Mouse (Mus musculus) forebrain, embryonic 14.5 days (tissue): ENCODE results near the gene Synm. TPM values are rescaled to one million over a fixed set of nuclear protein-coding genes. Genes with fewer than 3 reads are reported as not detected.

Experiments
- ATAC-seq: fragments of 200-750 bp; cut with Nextera tagmentation; 2 replicates; pipeline ENCODE4 v1.8.0; 2017; ENCODE audit warnings: mild to moderate bottlenecking, moderate library complexity
- DNase-seq: peaks from one replicate; pipeline ENCODE4 v3.0.0-alpha.2; 2015; ENCODE audit warnings: low spot score
- H3K27ac ChIP-seq: fragments of 300-500 bp; sonication (generic); 2 replicates; pipeline ENCODE4 v1.5.1; 2014; ENCODE audit warnings: low read depth, mild to moderate bottlenecking, control low read depth, low read length, moderate library complexity
- H3K27me3 ChIP-seq: fragments of 300-500 bp; sonication (generic); replicated peaks from 2 replicates; pipeline ENCODE4 v1.6.1; 2014; ENCODE audit warnings: low read length, control low read depth, mixed read lengths; ENCODE audit not compliant: control insufficient read depth, insufficient read depth
- H3K36me3 ChIP-seq: fragments of 300-500 bp; sonication (generic); 2 replicates; pipeline ENCODE4 v1.6.1; 2014; ENCODE audit warnings: low read length, control low read depth; ENCODE audit not compliant: control insufficient read depth, insufficient read depth
- H3K4me1 ChIP-seq: fragments of 300-500 bp; sonication (generic); 2 replicates; pipeline ENCODE4 v1.6.1; 2014; ENCODE audit warnings: antibody characterized with exemption, low read length, control low read depth; ENCODE audit not compliant: control insufficient read depth, insufficient read depth
- H3K4me2 ChIP-seq: fragments of 300-500 bp; sonication (generic); 2 replicates; pipeline ENCODE4 v1.6.1; 2014; ENCODE audit warnings: mild to moderate bottlenecking, control low read depth, low read length
- H3K4me3 ChIP-seq: fragments of 300-500 bp; sonication (generic); 2 replicates; pipeline ENCODE4 v1.5.1; 2014; ENCODE audit warnings: low read depth, low read length, control low read depth
- H3K9ac ChIP-seq: fragments of 300-500 bp; sonication (generic); 2 replicates; pipeline ENCODE4 v1.6.1; 2014; ENCODE audit warnings: mild to moderate bottlenecking, low read length, control low read depth, moderate library complexity
- H3K9me3 ChIP-seq: fragments of 300-500 bp; sonication (generic); replicated peaks from 2 replicates; pipeline ENCODE4 v1.6.1; 2016; ENCODE audit warnings: low read length, control low read depth, mixed read lengths; ENCODE audit not compliant: control insufficient read depth
- WGBS: fragments of 180-500 bp; shearing (Covaris S2); extraction: QIAGEN DNeasy Blood & Tissue Kit; methylation state at CpG from one replicate; pipeline ENCODE4 v1.1.7; 2014; 5-methylcytosine and 5-hydroxymethylcytosine counted together
- polyA plus RNA-seq: library from polyadenylated mRNA; unstranded; fragments of >200 nt; fragmentation: Nextera tagmentation; extraction: Ambion mirVana; gene quantifications from 2 replicates; pipeline ENCODE4 v1.2.1, GENCODE M21; 2014

Synm gene
- polyA plus RNA-seq, 1 experiment from 2014 or later: 1.4 TPM

DNA sequence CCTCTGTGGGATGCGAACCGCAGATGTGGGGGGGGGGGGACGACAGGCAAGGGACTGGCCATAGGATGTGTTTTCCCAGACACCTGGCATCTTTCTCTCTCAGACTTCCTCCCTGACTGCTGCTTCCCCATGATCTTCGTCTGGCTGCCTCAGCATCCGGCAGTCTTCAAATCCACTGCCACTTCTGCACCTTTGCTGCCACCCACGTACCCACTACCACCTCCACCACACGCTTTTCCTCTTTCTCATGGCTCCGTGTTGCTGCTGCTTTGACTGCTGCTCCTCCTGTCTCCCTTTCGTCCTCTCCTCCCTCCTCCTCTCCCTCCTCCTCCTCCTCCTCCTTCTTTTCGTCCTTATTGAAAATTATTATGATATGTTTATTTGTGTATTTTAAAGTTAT lies 42.6 kb downstream of the Synm start:
- H3K36me3 ChIP-seq: peaks cover 7% of the 10 kb centered on the region; the same call in 1 of the 2 replicates
- no peak overlapping the region for H3K4me2 ChIP-seq
- H3K9ac ChIP-seq: no peak overlapping the region
- H3K27me3 ChIP-seq: no peaks in the 10 kb centered on the region
- H3K4me3 ChIP-seq: no peak overlapping the region
- H3K9me3 ChIP-seq: no peaks in the 10 kb centered on the region
- DNase-seq: no peak
- H3K4me1 ChIP-seq: peaks cover 7% of the 10 kb centered on the region
- WGBS: 81% methylated on average over 10 of the region's 10 CpGs
- ATAC-seq: no peak
- H3K27ac ChIP-seq: no peak overlapping the region

DNA sequence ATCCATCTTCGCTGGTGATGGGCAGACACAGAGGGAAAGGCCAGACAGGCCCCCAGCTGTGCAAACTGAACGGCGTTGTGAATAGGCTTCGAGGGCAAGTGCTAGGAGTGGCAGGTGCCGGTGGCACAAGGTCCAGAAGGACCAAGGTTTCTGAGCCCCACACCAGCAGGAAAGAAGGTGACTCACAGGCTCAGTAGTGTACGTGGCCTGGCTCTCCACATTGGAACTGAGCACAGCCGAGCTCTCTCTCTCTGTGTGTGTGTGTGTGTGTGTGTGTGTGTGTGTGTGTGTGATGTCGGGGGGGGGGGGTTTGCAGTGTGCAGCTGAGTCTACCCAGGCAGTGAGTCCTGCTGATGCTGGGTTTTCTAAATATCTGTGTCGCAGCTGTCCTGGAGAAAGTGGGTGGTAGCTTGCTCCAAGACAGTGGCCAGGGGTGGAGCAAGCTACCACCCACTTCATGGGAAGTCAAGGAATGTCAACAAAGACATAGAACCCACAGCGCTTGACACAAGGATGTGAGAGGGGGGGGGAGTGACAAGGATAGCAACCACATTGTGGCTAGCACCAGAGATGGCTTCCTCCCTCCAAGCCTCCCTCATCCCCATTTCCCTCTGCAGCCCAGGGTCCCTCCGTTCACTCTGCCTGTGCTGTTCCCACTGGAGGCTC lies 43.2 kb downstream of the Synm start:
- DNase-seq: no peak
- WGBS: 77% methylated on average over 11 of the region's 11 CpGs
- Histone ChIP-seq H3K4me1 (peaks cover 7% of the 10 kb centered on the region), H3K9me3 (no peaks in the 10 kb centered on the region), H3K4me2 (no peak overlapping the region), H3K36me3 (peaks cover 7% of the 10 kb centered on the region), H3K27ac (no peak overlapping the region), H3K9ac (no peak overlapping the region), H3K27me3 (no peaks in the 10 kb centered on the region), H3K4me3 (no peak overlapping the region)
- no peak for ATAC-seq

DNA sequence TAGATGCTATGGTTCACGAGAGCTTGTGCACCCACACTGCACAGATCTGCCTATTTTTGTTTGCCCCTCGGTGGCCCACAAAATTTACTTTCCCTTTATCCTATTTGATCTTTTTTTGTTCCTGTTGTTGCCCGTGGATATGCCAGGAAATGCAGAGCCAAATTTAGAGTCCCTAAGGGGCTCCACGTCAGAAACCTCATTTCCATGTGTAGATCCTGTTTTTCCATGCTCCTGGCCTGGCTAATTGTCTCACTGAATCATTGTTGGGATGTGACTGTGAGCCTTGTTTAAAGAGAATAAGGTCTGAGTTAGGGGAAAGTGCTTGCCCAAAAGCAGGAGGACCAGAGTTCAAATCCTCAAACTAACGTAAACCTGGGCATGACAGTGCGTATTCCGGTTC lies 44.4 kb downstream of the Synm start:
- peaks cover 7% of the 10 kb centered on the region for H3K4me1 ChIP-seq
- H3K9ac ChIP-seq: no peak overlapping the region
- no peaks in the 10 kb centered on the region for H3K9me3 ChIP-seq
- H3K4me2 ChIP-seq: no peak overlapping the region
- WGBS: 75% methylated on average over 7 of the region's 7 CpGs
- no peak overlapping the region for H3K4me3 ChIP-seq
- H3K27me3 ChIP-seq: no peaks in the 10 kb centered on the region
- peaks cover 10% of the 10 kb centered on the region for H3K36me3 ChIP-seq
- no peak overlapping the region for H3K27ac ChIP-seq
- ATAC-seq (no peak), DNase-seq (no peak)

DNA sequence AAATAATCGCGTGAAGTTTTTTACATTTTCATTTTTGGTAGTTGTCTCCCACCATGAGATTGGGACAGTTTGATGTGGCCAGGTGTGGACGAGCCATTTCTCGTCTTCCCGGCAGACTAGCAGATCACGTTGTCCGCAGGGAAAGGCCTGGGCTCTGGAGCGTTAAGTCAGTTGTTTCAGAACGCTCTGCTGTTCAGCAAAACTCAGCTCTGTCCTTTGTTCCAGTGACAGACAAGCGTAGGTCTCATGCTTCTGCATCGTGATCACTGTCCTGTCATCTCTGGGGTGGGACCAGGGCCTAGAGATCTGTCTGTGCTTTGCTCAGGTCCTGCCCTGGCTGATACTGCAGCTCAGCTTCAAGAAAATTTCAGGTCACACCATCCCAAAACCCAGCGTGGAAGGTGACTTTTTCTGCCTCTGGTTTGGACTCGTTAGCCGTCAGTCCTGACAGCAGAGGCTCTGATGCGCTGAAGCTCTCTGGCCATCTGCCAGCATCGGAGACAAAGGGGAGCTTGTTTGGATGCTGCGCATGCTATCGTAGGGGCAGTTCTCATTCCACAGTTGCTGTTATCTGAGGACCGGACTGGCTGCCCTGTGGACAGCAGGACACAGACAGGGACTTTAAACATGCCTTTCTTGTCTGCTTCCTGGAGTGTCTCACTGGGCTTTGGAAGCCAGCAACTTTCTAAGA lies 45.6 kb downstream of the Synm start:
- Histone ChIP-seq H3K4me1 (peaks cover 7% of the 10 kb centered on the region), H3K4me2 (peak overlapping the region; percentile 26), H3K36me3 (peaks cover 15% of the 10 kb centered on the region), H3K9me3 (no peaks in the 10 kb centered on the region), H3K4me3 (no peak overlapping the region), H3K27ac (peak overlapping the region; percentile 53; the same call in 1 of the 2 replicates), H3K27me3 (no peaks in the 10 kb centered on the region), H3K9ac (peak overlapping the region; percentile 36; the same call in 1 of the 2 replicates)
- ATAC-seq: peak; percentile 81
- peak; percentile 89 for DNase-seq
- WGBS: 34% methylated on average over 19 of the region's 19 CpGs

DNA sequence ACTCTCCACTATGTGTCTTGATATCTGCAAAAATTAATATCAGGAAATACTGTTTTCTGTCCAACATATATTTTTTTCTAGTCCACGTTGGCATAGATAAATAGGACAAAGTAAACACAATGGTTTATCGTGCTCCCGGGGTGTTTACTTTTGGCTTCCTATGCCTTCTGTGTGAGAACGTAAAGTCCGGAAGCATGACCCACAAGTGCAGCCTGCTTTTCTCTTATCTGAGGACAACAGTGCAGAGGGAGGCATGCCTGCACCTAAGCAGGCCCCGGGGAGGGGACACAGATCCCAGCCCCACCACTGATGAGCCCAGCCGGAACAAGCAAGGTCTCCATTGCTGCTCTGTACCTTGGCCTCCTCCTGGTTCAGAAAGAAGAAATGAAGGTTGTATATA lies 49.3 kb downstream of the Synm start:
- no peak overlapping the region for H3K4me2 ChIP-seq
- peaks cover 7% of the 10 kb centered on the region for H3K4me1 ChIP-seq
- H3K27ac ChIP-seq: no peak overlapping the region
- no peak overlapping the region for H3K9ac ChIP-seq
- no peaks in the 10 kb centered on the region for H3K9me3 ChIP-seq
- DNase-seq (no peak), ATAC-seq (no peak)
- 92% methylated on average over 7 of the region's 7 CpGs for WGBS
- peaks cover 15% of the 10 kb centered on the region for H3K36me3 ChIP-seq
- no peak overlapping the region for H3K4me3 ChIP-seq
- no peaks in the 10 kb centered on the region for H3K27me3 ChIP-seq

DNA sequence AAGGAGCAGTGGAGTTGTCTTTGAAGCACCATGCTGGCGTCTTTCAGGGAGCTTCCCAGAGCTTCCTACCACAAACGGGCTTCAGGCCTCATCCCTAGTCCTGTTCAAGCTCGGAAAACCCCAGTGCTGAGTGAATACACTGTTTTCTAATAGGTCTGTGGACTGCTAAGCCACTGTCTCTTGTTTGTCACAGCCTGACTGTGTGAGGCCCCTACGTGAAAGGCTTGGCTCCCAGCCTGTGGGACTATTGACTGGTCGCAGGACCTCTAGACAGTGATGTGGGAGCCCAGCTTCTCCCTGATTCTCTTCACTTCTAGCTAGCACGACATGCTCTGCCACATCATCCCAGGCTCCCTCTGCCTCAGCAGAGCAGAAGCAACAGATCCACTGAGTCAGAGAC lies 51.4 kb downstream of the Synm start:
- WGBS: 65% methylated on average over 6 of the region's 6 CpGs
- no peak for ATAC-seq

DNA sequence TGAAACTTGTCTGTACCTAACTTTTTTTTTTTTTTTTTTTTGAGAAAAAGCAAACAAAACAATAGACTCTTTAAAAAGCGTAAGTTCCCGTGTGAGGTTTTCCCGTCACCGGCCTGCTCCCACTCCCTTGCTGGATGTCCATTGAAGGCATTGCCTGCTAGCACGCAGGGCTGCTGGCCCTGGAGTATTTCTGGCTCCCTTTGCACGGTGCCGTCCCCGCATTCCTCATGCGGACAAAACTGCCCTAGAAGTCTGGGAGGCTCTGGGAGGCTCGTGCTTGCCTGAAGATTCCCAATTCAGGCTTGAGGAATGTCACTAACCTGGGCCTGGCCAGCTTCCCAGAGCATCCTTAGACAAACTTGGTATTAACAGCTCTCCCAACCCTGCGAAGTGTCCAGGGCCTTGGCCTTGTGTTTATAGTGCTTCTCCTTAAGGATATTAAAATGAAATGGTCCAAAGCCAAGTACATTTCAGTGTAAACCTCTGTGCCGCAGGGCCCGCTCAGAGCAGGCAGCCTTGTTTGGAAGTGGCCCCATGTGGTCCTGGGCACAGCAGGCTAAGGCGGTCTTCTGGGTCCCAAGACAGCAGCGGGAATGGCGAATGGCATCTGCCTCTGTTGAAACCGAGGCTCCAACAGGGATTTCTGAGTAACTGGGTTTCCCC lies 58.2 kb downstream of the Synm start:
- Histone ChIP-seq H3K9ac (no peak overlapping the region), H3K4me1 (no peaks in the 10 kb centered on the region), H3K4me2 (no peak overlapping the region), H3K27me3 (no peaks in the 10 kb centered on the region), H3K27ac (no peak overlapping the region), H3K9me3 (no peaks in the 10 kb centered on the region), H3K36me3 (peaks cover 8% of the 10 kb centered on the region; the same call in 1 of the 2 replicates), H3K4me3 (no peak overlapping the region)
- DNase-seq (no peak), ATAC-seq (no peak)
- 72% methylated on average over 17 of the region's 17 CpGs for WGBS

More for the DNA sequence above, 51.4 kb downstream of the Synm start:
- H3K4me2 ChIP-seq: no peak overlapping the region
- no peak overlapping the region for H3K4me3 ChIP-seq
- no peak for DNase-seq
- H3K4me1 ChIP-seq: no peaks in the 10 kb centered on the region
- peaks cover 15% of the 10 kb centered on the region for H3K36me3 ChIP-seq
- H3K9me3 ChIP-seq: no peaks in the 10 kb centered on the region
- no peak overlapping the region for H3K27ac ChIP-seq
- no peak overlapping the region for H3K9ac ChIP-seq
- no peaks in the 10 kb centered on the region for H3K27me3 ChIP-seq

DNA sequence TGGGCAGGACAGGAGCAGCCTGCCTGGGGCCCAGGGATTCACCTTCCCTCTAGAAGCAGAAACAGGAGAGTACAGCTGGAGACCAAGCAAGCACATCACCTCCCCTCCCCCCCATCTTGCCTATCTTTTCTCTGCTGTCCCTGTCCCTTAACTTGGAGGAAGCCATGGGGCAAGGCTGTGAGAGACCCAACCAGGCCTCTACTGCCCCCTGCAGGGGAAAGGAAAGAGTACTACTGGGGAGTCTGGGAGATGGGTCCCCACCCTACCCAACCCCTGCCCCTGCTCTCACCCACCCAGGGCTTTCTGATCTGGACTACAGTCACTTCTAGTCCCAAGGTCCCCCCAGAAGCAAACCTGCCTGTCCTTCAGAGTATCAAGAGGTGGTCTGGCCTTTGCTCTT lies 58.7 kb downstream of the Synm start:
- Histone ChIP-seq H3K36me3 (peaks cover 8% of the 10 kb centered on the region; the same call in 1 of the 2 replicates), H3K4me2 (no peak overlapping the region), H3K9me3 (no peaks in the 10 kb centered on the region), H3K9ac (no peak overlapping the region), H3K27me3 (no peaks in the 10 kb centered on the region), H3K27ac (no peak overlapping the region), H3K4me1 (no peaks in the 10 kb centered on the region), H3K4me3 (no peak overlapping the region)
- DNase-seq: peak; percentile 48
- no peak for ATAC-seq

DNA sequence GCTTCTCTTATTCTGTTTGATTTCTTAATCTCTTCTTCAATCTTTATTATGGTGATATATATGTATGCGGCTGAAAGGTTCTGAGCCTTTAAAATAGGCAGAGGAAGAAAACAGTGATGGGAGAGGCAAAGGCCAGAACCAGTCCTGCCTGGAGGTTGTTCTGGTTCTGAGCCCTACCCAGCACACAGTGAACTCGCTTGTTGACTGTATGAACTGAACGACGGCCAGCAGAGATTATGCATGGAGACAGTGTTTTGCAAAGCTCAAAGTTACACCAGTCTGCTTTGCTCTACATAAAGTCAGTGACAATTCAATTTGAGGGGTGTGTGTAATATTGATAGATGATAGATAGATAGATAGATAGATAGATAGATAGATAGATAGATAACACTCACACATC lies 60.2 kb downstream of the Synm start:
- no peak for DNase-seq
- Histone ChIP-seq H3K9ac (no peak overlapping the region), H3K9me3 (no peaks in the 10 kb centered on the region), H3K27me3 (no peaks in the 10 kb centered on the region), H3K4me2 (no peak overlapping the region), H3K27ac (no peak overlapping the region), H3K36me3 (peaks cover 8% of the 10 kb centered on the region; the same call in 1 of the 2 replicates), H3K4me1 (no peaks in the 10 kb centered on the region), H3K4me3 (no peak overlapping the region)
- 89% methylated on average over 4 of the region's 4 CpGs for WGBS
- ATAC-seq: no peak
